Mouse (Mus musculus) forebrain, embryonic 12.5 days (tissue): Measurements from ENCODE around the gene Mrm2. TPM values are rescaled to one million over a fixed set of nuclear protein-coding genes. Genes with fewer than 3 reads are reported as not detected.
"Not testable (repeated sequence)": the region's sequence is repeated elsewhere in the genome, so short reads cannot be mapped to it uniquely, and the experiment has no call there.

ENCODE experiments used
- ATAC-seq: fragments of 200-750 bp; cut with Nextera tagmentation; 2 replicates; pipeline ENCODE4 v1.8.0; 2017; ENCODE audit warnings: moderate TSS enrichment; ENCODE audit not compliant: low FRiP score
- H3K27ac ChIP-seq: fragments of 300-500 bp; sonication (generic); 2 replicates; pipeline ENCODE4 v1.5.1; 2016; ENCODE audit warnings: mild to moderate bottlenecking
- H3K27me3 ChIP-seq: fragments of 300-500 bp; sonication (generic); 2 replicates; pipeline ENCODE4 v1.6.1; 2016; ENCODE audit warnings: mild to moderate bottlenecking
- H3K36me3 ChIP-seq: fragments of 300-500 bp; sonication (generic); replicated peaks from 2 replicates; pipeline ENCODE4 v1.6.1; 2016; ENCODE audit warnings: mild to moderate bottlenecking
- H3K4me1 ChIP-seq: fragments of 300-500 bp; sonication (generic); 2 replicates; pipeline ENCODE4 v1.6.1; 2016
- H3K4me2 ChIP-seq: fragments of 300-500 bp; sonication (generic); 2 replicates; pipeline ENCODE4 v1.6.1; 2016; ENCODE audit warnings: mild to moderate bottlenecking, moderate library complexity
- H3K4me3 ChIP-seq: fragments of 300-500 bp; sonication (generic); replicated peaks from 2 replicates; pipeline ENCODE4 v1.5.1; 2016; ENCODE audit warnings: mild to moderate bottlenecking
- H3K9ac ChIP-seq: fragments of 300-500 bp; sonication (generic); 2 replicates; pipeline ENCODE4 v1.6.1; 2016; ENCODE audit warnings: mild to moderate bottlenecking
- H3K9me3 ChIP-seq: fragments of 300-500 bp; sonication (generic); 2 replicates; pipeline ENCODE4 v1.6.1; 2016
- WGBS: fragments of 180-500 bp; shearing (Covaris S2); methylation state at CpG from one replicate; pipeline ENCODE4 v1.1.7; 2016; 5-methylcytosine and 5-hydroxymethylcytosine counted together
- polyA plus RNA-seq: library from polyadenylated mRNA; unstranded; fragments of >200 nt; fragmentation: Nextera tagmentation; extraction: Ambion mirVana; gene quantifications from 2 replicates; pipeline ENCODE4 v1.2.1, GENCODE M21; 2016

Gene Mrm2
- polyA plus RNA-seq, 1 experiment from 2014 or later, result 19.6 TPM

- not testable (repeated sequence) for H3K9ac ChIP-seq, ATAC-seq, H3K27me3 ChIP-seq, H3K9me3 ChIP-seq, H3K4me3 ChIP-seq, H3K4me2 ChIP-seq, H3K4me1 ChIP-seq, H3K36me3 ChIP-seq, H3K27ac ChIP-seq
- 83% methylated on average over 2 of the region's 2 CpGs for WGBS
These were observed 36.4 kb upstream of the Mrm2 start for GRCm38 (mm10) chr5:140368126-140368525.

GRCm38 (mm10) chr5:140364415-140364814 is 32.7 kb upstream of the Mrm2 start:
- WGBS, result 93% methylated on average over 5 of the region's 5 CpGs
- no peak for ATAC-seq
- H3K36me3 ChIP-seq, result 0 out of 2 replicates have a peak, but pooled peaks cover 5% of the 10 kb centered on the region

GRCm38 (mm10) chr5:140359930-140360674 is 28.4 kb upstream of the Mrm2 start:
- H3K4me1 ChIP-seq, result no peaks in the 10 kb centered on the region
- H3K36me3 ChIP-seq, result peaks cover 39% of the 10 kb centered on the region
- 0 out of 2 replicates have a peak, but pooled peaks cover 4% of the 10 kb centered on the region for H3K9me3 ChIP-seq
- 66% methylated on average over 14 of the region's 14 CpGs for WGBS
- H3K4me3 ChIP-seq, result no peak overlapping the region
- no peak overlapping the region for H3K4me2 ChIP-seq
- H3K9ac ChIP-seq, result no peak overlapping the region
- no peak for ATAC-seq
- no peaks in the 10 kb centered on the region for H3K27me3 ChIP-seq
- H3K27ac ChIP-seq, result no peak overlapping the region

More at GRCm38 (mm10) chr5:140364415-140364814, 32.7 kb upstream of the Mrm2 start:
- Histone ChIP-seq H3K9me3 (0 out of 2 replicates have a peak, but pooled peaks cover 4% of the 10 kb centered on the region), H3K4me1 (no peaks in the 10 kb centered on the region), H3K27me3 (no peaks in the 10 kb centered on the region), H3K27ac (no peak overlapping the region), H3K9ac (no peak overlapping the region), H3K4me3 (no peak overlapping the region), H3K4me2 (no peak overlapping the region)

GRCm38 (mm10) chr5:140357466-140357865 is 25.8 kb upstream of the Mrm2 start:
- ATAC-seq, result no peak
- peaks cover 60% of the 10 kb centered on the region for H3K36me3 ChIP-seq
- no peaks in the 10 kb centered on the region for H3K9me3 ChIP-seq
- H3K27me3 ChIP-seq, result no peaks in the 10 kb centered on the region
- no peak overlapping the region for H3K27ac ChIP-seq
- WGBS, result 93% methylated on average over 3 of the region's 3 CpGs
- no peak overlapping the region for H3K4me2 ChIP-seq
- no peak overlapping the region for H3K4me3 ChIP-seq
- H3K4me1 ChIP-seq, result no peaks in the 10 kb centered on the region
- no peak overlapping the region for H3K9ac ChIP-seq

- Histone ChIP-seq H3K9ac (no peak overlapping the region), H3K4me3 (no peak overlapping the region), H3K9me3 (no peaks in the 10 kb centered on the region), H3K27me3 (no peaks in the 10 kb centered on the region), H3K27ac (no peak overlapping the region), H3K36me3 (peaks cover 75% of the 10 kb centered on the region), H3K4me1 (no peaks in the 10 kb centered on the region), H3K4me2 (no peak overlapping the region)
- 88% methylated on average over 11 of the region's 11 CpGs for WGBS
- ATAC-seq, result no peak
These were observed 24.2 kb upstream of the Mrm2 start for GRCm38 (mm10) chr5:140355934-140356333.

GRCm38 (mm10) chr5:140352352-140352751 is 20.7 kb upstream of the Mrm2 start:
- Histone ChIP-seq H3K36me3 (peaks cover 67% of the 10 kb centered on the region), H3K4me1 (no peaks in the 10 kb centered on the region), H3K27ac (no peak overlapping the region), H3K4me3 (no peak overlapping the region), H3K27me3 (no peaks in the 10 kb centered on the region), H3K4me2 (no peak overlapping the region), H3K9me3 (no peaks in the 10 kb centered on the region), H3K9ac (no peak overlapping the region)
- 94% methylated on average over 6 of the region's 6 CpGs for WGBS
- ATAC-seq, result no peak

GRCm38 (mm10) chr5:140350731-140351497 is 19.2 kb upstream of the Mrm2 start:
- ATAC-seq, result no peak
- no peak overlapping the region for H3K4me3 ChIP-seq
- H3K9ac ChIP-seq, result no peak overlapping the region
- H3K27me3 ChIP-seq, result no peaks in the 10 kb centered on the region
- H3K4me2 ChIP-seq, result no peak overlapping the region
- 94% methylated on average over 8 of the region's 8 CpGs for WGBS
- H3K9me3 ChIP-seq, result no peaks in the 10 kb centered on the region
- no peak overlapping the region for H3K27ac ChIP-seq
- peaks cover 55% of the 10 kb centered on the region for H3K36me3 ChIP-seq
- H3K4me1 ChIP-seq, result no peaks in the 10 kb centered on the region

- Histone ChIP-seq H3K27me3 (no peaks in the 10 kb centered on the region), H3K4me2 (no peak overlapping the region), H3K4me3 (no peak overlapping the region), H3K27ac (no peak overlapping the region), H3K9me3 (no peaks in the 10 kb centered on the region), H3K9ac (no peak overlapping the region), H3K36me3 (peaks cover 54% of the 10 kb centered on the region), H3K4me1 (no peaks in the 10 kb centered on the region)
- ATAC-seq, result no peak
- WGBS, result 94% methylated on average over 9 of the region's 9 CpGs
These were observed 18.2 kb upstream of the Mrm2 start for GRCm38 (mm10) chr5:140349882-140350281.

- Histone ChIP-seq H3K9me3 (no peaks in the 10 kb centered on the region), H3K4me3 (no peak overlapping the region), H3K9ac (no peak overlapping the region), H3K27me3 (no peaks in the 10 kb centered on the region), H3K4me1 (no peaks in the 10 kb centered on the region), H3K4me2 (no peak overlapping the region), H3K36me3 (peaks cover 42% of the 10 kb centered on the region), H3K27ac (no peak overlapping the region)
- 80% methylated on average over 1 of the region's 1 CpGs for WGBS
- ATAC-seq, result no peak
These were observed 14.4 kb upstream of the Mrm2 start for GRCm38 (mm10) chr5:140346050-140346449.

GRCm38 (mm10) chr5:140345244-140345643 is 13.5 kb upstream of the Mrm2 start:
- ATAC-seq, result no peak
- Histone ChIP-seq H3K36me3 (peaks cover 45% of the 10 kb centered on the region), H3K4me2 (no peak overlapping the region), H3K4me3 (no peak overlapping the region), H3K9ac (no peak overlapping the region), H3K27ac (no peak overlapping the region), H3K27me3 (no peaks in the 10 kb centered on the region), H3K4me1 (no peaks in the 10 kb centered on the region), H3K9me3 (no peaks in the 10 kb centered on the region)
- WGBS, result 97% methylated on average over 4 of the region's 4 CpGs

- no peaks in the 10 kb centered on the region for H3K4me1 ChIP-seq
- H3K4me2 ChIP-seq, result no peak overlapping the region
- H3K36me3 ChIP-seq, result peaks cover 66% of the 10 kb centered on the region
- no peaks in the 10 kb centered on the region for H3K9me3 ChIP-seq
- H3K9ac ChIP-seq, result no peak overlapping the region
- WGBS, result 88% methylated on average over 4 of the region's 4 CpGs
- no peak for ATAC-seq
- H3K4me3 ChIP-seq, result no peak overlapping the region
- no peaks in the 10 kb centered on the region for H3K27me3 ChIP-seq
- H3K27ac ChIP-seq, result no peak overlapping the region
These were observed 11.2 kb upstream of the Mrm2 start for GRCm38 (mm10) chr5:140342880-140343279.

GRCm38 (mm10) chr5:140339836-140340235 is 8.1 kb upstream of the Mrm2 start:
- Histone ChIP-seq H3K36me3 (peaks cover 54% of the 10 kb centered on the region), H3K4me1 (no peaks in the 10 kb centered on the region), H3K4me2 (no peak overlapping the region), H3K27ac (no peak overlapping the region), H3K4me3 (no peak overlapping the region), H3K9me3 (no peaks in the 10 kb centered on the region), H3K27me3 (no peaks in the 10 kb centered on the region), H3K9ac (no peak overlapping the region)
- WGBS, result 85% methylated on average over 3 of the region's 3 CpGs
- no peak for ATAC-seq
